Mouse (Mus musculus) embryonic stem cell, embryonic (primary cell): ENCODE data around the gene Kcnk12.

Experiments used
- CTCF ChIA-PET, 4 experiments: fragments of 300-600 bp in 2 of 4; fragments of 350-600 bp in 2 of 4; sonication (Branson Sonifier 250); formaldehyde crosslinking; loops; one replicate each; lab custom pipeline; 2022; ENCODE audit warnings: inconsistent platforms in 2 of 4; lab: Charles Lee
- POLR2A ChIA-PET, 4 experiments: fragments of 300-600 bp in 2 of 4; fragments of 350-600 bp in 2 of 4; sonication (Branson Sonifier 250); formaldehyde crosslinking; loops; one replicate each; lab custom pipeline; 2022; ENCODE audit warnings: antibody characterized with exemption in 4 of 4, inconsistent platforms in 1 of 4; lab: Charles Lee

The Kcnk12 gene

DNA sequence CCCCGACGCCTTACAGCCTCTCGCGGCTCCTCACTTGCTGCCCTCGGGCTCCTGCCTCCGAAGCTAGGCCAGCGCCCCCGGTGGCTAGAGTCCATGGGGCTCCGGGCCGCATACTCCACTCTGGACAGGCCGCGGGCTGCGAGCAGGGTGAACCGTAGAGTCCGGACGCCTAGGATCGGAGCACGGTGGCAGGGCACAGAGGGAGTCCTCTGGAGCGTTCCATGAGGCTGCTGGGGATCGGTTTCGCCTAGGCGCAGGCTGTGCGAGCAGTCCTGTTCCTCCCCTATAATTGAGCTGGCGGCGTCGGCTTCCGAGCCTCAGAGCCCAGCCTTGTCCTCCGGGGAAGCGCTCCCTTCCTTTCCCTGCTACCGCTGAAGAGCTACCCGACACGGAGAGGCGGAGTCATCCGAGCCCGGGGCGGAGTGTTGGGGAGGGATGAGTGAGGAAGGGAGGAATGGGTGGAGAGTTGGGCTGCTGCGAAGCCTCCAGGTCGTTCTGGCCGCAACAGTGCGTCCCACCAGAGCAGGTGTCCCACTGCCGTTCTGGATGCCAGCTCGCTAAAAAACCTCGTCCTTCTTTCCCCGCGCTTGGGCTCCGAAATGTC, at the start of gene Kcnk12:
Gene Kcnk12 (minus strand): TSS at position 307 of the 604 bp plus-strand sequence.
- POLR2A ChIA-PET, result interaction anchor here (0.5 to 4.1 kb wide), 27 partner anchors 11 to 351 kb away, joined by 3 to 33 read pairs (median 4); partner anchors contain the start of genes Msh6 (in 4 of the 4), Calm2 (in 1 of the 4) and Msh2 (in 1 of the 4)
- CTCF ChIA-PET, result interaction anchor here in 3 of 4 experiments (0.6 to 3.0 kb wide), 11 partner anchors 8 to 195 kb away, joined by 3 to 13 read pairs (median 4); partner anchors contain the start of gene Msh2 (in 1 of the 3)

- POLR2A ChIA-PET, result interaction anchor here in 3 of 4 experiments (1.1 to 3.3 kb wide), 5 partner anchors 10 to 132 kb away, joined by 3 to 19 read pairs (median 5); no protein-coding TSS in a partner anchor
- CTCF ChIA-PET, result interaction anchor here in 2 of 4 experiments (1.1 kb wide), 2 partner anchors 16 to 36 kb away, joined by 3 read pairs; no protein-coding TSS in a partner anchor
Measured at GRCm38 (mm10) chr17:87842156-87842555, 44.4 kb upstream of the Kcnk12 start.

DNA sequence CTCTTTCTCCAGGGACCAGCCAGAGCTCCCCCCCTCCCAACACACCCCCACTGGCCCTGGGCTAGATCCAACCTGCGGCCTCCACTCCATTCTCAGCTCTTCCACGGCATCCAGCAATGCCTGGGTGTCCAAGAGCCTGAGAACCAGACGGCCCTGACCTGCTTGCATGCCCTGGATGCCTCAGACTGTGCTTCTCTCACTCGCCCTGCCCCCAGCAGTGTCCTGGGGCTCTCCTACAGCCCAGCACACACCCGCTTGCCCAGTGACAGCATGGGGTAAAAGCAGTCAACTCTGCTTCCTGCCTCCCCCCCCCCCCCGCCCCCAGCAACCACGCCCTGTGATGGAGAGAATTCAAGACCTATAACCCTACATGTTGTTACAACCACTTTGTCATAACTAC, 42.3 kb upstream of the Kcnk12 start:
- ChIA-PET POLR2A (interaction anchor here in 3 of 4 experiments (0.6 to 3.6 kb wide), 9 partner anchors 7 to 227 kb away, joined by 3 to 19 read pairs (median 5); no protein-coding TSS in a partner anchor), CTCF (no interaction called here)

DNA sequence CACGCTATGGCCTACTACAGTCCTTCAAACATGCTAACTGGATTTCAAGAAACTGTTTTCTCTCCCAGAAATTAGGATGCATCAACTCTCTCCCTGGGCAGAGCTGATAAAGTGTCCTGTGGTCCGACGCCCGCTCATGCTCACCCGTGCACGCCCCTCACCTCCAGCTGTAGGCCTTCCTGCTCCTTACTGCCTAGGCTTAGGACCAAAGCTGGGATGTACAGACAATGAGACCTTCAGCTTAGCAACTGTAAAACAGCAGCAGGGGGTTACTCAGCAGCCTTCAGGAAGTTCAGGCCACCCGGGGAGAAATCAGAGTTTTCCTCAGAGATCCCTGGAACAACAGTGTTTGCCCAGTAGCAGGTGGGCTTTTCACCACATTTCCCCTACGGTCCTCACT, 37.1 kb upstream of the Kcnk12 start:
- ChIA-PET POLR2A (interaction anchor here (0.6 to 3.1 kb wide), 15 partner anchors 9 to 388 kb away, joined by 3 to 22 read pairs (median 3); partner anchors contain the start of genes Calm2 (in 1 of the 4) and Msh6 (in 1 of the 4)), CTCF (interaction anchor here in 1 of 4 experiments (0.7 kb wide), 1 partner anchor 114 kb away, joined by 3 read pairs; no protein-coding TSS in a partner anchor)

DNA sequence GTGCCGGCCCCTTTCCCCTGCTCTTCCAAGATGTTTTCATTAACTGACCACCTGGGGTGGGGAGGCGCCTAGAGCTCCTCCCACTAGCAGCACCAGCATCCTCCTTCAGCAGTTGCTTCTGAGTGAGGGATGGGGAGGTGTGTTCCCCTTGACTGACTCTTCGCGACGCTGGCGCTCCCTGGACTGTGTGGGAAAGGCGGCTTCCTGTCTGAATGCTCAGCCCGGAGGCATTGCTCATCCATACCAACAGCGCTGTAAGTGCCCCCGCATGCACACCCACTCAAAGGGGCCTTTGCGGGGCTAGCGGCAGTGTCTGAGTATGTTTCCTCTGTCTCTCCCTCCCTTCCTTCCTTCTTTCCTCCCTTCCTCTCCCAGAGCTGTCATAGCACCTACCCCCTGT, 29.1 kb upstream of the Kcnk12 start:
- CTCF ChIA-PET, result interaction anchor here (0.5 to 1.8 kb wide), 9 partner anchors 10 to 225 kb away, joined by 3 to 9 read pairs (median 3); no protein-coding TSS in a partner anchor
- POLR2A ChIA-PET, result interaction anchor here in 3 of 4 experiments (0.6 to 3.2 kb wide), 28 partner anchors 8 to 610 kb away, joined by 3 to 33 read pairs (median 8); partner anchors contain the start of genes Kcnk12 (in 3 of the 3) and Msh6 (in 2 of the 3)

GRCm38 (mm10) chr17:87826036-87826560, 28.3 kb upstream of the Kcnk12 start:
- ChIA-PET POLR2A (interaction anchor here (0.5 to 3.2 kb wide), 75 partner anchors 9 to 953 kb away, joined by 3 to 33 read pairs (median 4); partner anchors contain the start of genes Kcnk12 (in 3 of the 4), Msh6 (in 2 of the 4), Calm2 (in 1 of the 4) and Msh2 (in 1 of the 4)), CTCF (interaction anchor here (0.6 to 1.8 kb wide), 22 partner anchors 10 to 348 kb away, joined by 3 to 14 read pairs (median 4); no protein-coding TSS in a partner anchor)

DNA sequence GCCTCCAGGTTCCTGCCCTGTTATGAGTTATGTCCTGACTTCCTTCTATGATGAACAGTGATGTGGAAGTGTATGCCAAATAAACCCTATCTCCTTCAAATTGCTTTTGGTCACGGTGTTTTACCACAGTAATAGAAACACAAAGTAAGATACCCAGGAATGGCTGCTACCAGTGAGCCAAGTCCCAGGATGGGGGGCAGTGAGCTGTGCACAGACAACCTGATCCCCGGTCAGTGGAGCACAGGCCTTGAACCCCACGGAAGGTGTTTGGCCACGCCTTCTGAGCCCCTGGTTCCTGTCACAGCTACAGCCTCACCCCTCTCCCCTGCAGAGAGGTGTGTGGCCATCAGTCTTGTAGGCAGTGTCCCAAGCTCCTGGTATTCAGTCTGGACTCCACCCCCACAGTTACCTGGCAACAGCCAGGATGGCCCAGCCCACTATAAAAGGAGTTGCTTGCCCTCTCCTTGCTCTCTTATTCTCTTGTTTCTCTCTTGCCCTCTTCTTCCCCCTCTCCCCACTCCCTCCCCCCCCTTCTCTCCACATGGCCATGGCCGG, 27.7 kb upstream of the Kcnk12 start:
- ChIA-PET CTCF (interaction anchor here (0.6 to 1.8 kb wide), 18 partner anchors 16 to 349 kb away, joined by 3 to 14 read pairs (median 4); no protein-coding TSS in a partner anchor), POLR2A (interaction anchor here in 3 of 4 experiments (0.6 to 3.2 kb wide), 69 partner anchors 9 to 954 kb away, joined by 3 to 33 read pairs (median 5); partner anchors contain the start of genes Kcnk12 (in 3 of the 3), Msh6 (in 2 of the 3), Calm2 (in 1 of the 3) and Msh2 (in 1 of the 3))

DNA sequence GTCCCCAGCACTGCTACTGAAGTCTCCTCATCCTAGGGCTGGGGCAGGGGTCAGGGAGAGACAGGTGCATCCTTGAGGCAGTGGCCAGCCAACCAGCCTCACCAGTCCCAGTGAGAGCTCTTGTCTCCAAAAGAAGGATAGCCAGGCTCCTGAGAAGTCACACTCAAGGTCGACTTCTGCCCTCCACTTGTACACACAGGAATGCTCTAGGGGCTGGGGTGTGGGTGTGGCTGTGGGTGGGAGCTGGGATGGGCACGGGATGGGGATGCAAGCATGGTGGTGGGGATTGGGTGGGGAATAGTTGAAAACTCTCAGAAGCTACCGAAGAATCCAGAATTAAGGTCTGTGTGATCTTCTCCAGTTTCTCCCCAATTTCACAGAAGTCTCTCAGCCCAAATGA, 25.2 kb upstream of the Kcnk12 start:
- ChIA-PET POLR2A (interaction anchor here in 2 of 4 experiments (1.1 to 1.4 kb wide), 3 partner anchors 25 to 150 kb away, joined by 3 to 4 read pairs (median 3); partner anchors contain the start of gene Kcnk12 (in 1 of the 2)), CTCF (interaction anchor here in 2 of 4 experiments (0.6 kb wide), 2 partner anchors 158 to 584 kb away, joined by 3 to 5 read pairs; no protein-coding TSS in a partner anchor)

DNA sequence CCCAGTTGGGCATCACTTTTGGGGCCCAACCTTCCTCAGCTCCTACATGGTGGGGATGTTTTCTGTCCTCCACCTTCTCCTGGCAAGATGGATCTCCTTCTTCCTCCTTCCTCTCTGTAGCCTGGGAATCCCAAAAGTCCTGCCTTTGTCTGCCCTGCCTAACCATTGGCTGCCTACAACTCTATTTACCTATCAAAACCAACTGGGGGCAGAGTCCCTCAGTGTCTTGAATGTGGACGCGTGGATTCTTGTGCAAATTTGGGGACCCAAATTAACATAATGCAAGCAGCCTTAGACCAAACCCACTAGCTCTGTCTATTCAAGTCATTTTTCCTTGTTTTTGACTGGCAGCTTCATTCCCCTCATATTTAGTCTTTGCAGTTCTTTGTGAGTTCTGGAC, 11.8 kb upstream of the Kcnk12 start:
- ChIA-PET POLR2A (interaction anchor here in 3 of 4 experiments (0.6 to 1.3 kb wide), 8 partner anchors 9 to 373 kb away, joined by 3 to 7 read pairs (median 4); partner anchors contain the start of gene Kcnk12 (in 1 of the 3)), CTCF (interaction anchor here in 1 of 4 experiments (0.5 to 0.9 kb wide), 3 partner anchors 69 to 858 kb away, joined by 3 to 6 read pairs (median 4); no protein-coding TSS in a partner anchor)

GRCm38 (mm10) chr17:87799948-87800340, 2.1 kb upstream of the Kcnk12 start:
- CTCF ChIA-PET, result interaction anchor here in 1 of 4 experiments (0.5 kb wide), 1 partner anchor 26 kb away, joined by 3 read pairs; no protein-coding TSS in a partner anchor
- POLR2A ChIA-PET, result interaction anchor here in 2 of 4 experiments (0.6 to 4.1 kb wide), 5 partner anchors 9 to 174 kb away, joined by 3 to 33 read pairs (median 4); partner anchors contain the start of gene Msh6 (in 1 of the 2)

- CTCF ChIA-PET, result interaction anchor here in 3 of 4 experiments (0.5 to 3.0 kb wide), 5 partner anchors 16 to 149 kb away, joined by 3 to 13 read pairs (median 3); partner anchors contain the start of gene Msh2 (in 1 of the 3)
- POLR2A ChIA-PET, result interaction anchor here in 3 of 4 experiments (0.9 to 4.1 kb wide), 12 partner anchors 10 to 192 kb away, joined by 3 to 33 read pairs (median 5); partner anchors contain the start of gene Msh6 (in 3 of the 3)
Measured at GRCm38 (mm10) chr17:87799212-87799947, 1.6 kb upstream of the Kcnk12 start.

GRCm38 (mm10) chr17:87798423-87798941, 688 bp upstream of the Kcnk12 start:
- ChIA-PET CTCF (interaction anchor here in 3 of 4 experiments (0.6 to 3.0 kb wide), 12 partner anchors 9 to 196 kb away, joined by 3 to 13 read pairs (median 4); partner anchors contain the start of gene Msh2 (in 1 of the 3)), POLR2A (interaction anchor here (0.5 to 4.1 kb wide), 28 partner anchors 11 to 352 kb away, joined by 3 to 33 read pairs (median 4); partner anchors contain the start of genes Msh6 (in 4 of the 4), Calm2 (in 1 of the 4) and Msh2 (in 1 of the 4))

- CTCF ChIA-PET, result interaction anchor here in 3 of 4 experiments (0.6 to 3.0 kb wide), 3 partner anchors 15 to 622 kb away, joined by 3 to 13 read pairs (median 9); no protein-coding TSS in a partner anchor
Measured at GRCm38 (mm10) chr17:87796881-87797416, 845 bp downstream of the Kcnk12 start.

GRCm38 (mm10) chr17:87795927-87796714, 1.7 kb downstream of the Kcnk12 start:
- ChIA-PET CTCF (interaction anchor here in 2 of 4 experiments (0.6 to 3.0 kb wide), 2 partner anchors 152 to 623 kb away, joined by 9 to 13 read pairs; no protein-coding TSS in a partner anchor), POLR2A (interaction anchor here in 3 of 4 experiments (0.6 to 4.1 kb wide), 8 partner anchors 28 to 250 kb away, joined by 3 to 33 read pairs (median 3); partner anchors contain the start of gene Msh6 (in 1 of the 3))

More at GRCm38 (mm10) chr17:87796881-87797416, 845 bp downstream of the Kcnk12 start:
- POLR2A ChIA-PET, result interaction anchor here in 3 of 4 experiments (0.7 to 4.1 kb wide), 8 partner anchors 12 to 178 kb away, joined by 3 to 33 read pairs (median 6); partner anchors contain the start of gene Msh6 (in 2 of the 3)

DNA sequence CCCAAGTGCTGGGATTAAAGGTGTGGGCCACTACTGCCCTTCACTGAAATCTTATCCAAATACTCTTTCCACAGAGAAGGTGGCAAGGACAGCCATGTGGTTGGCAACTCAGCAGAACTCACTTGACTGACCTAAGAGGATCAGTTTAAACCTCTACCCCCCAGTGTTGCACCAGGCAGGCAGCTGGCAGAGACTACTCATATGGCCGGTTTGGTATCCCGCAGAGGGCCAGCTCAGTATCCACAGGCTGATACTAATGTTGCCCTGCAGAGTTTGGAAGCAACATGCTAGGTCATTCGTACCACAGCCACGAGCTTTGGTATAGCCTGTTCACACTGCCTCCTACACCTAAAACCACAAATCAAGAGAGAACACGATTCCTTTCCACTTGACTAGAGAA, 3.0 kb downstream of the Kcnk12 start:
- ChIA-PET CTCF (interaction anchor here in 1 of 4 experiments (0.6 kb wide), 1 partner anchor 586 kb away, joined by 4 read pairs; no protein-coding TSS in a partner anchor), POLR2A (no interaction called here)
